Mouse (Mus musculus) E14TG2a.4 (cell line): ENCODE data around the gene Sdr9c7.
A peak's percentile ranks its signal among the peaks of the same experiment; 100 is the strongest.
"Not testable (repeated sequence)": the region's sequence is repeated elsewhere in the genome, so short reads cannot be mapped to it uniquely, and the experiment has no call there.

Experiments
- H3K27me3 ChIP-seq: 2 replicates; pipeline ENCODE4 v1.6.1; 2014; ENCODE audit warnings: low read length, control low read depth; ENCODE audit not compliant: insufficient read depth
- H3K36me3 ChIP-seq: 2 replicates; pipeline ENCODE4 v1.6.1; 2014; ENCODE audit warnings: low read length, control low read depth; ENCODE audit not compliant: insufficient read depth
- H3K4me1 ChIP-seq: replicated peaks from 2 replicates; pipeline ENCODE4 v1.6.1; 2014; ENCODE audit warnings: low read depth, low read length, control low read depth
- H3K4me3 ChIP-seq: replicated peaks from 2 replicates; pipeline ENCODE4 v1.5.1; 2014; ENCODE audit warnings: mild to moderate bottlenecking, low read length
- H3K9me3 ChIP-seq: 2 replicates; pipeline ENCODE4 v1.6.1; 2014; ENCODE audit warnings: low read length, control low read depth
- CTCF ChIP-seq: conservative IDR thresholded peaks from 2 replicates; pipeline ENCODE4 v1.5.1; 2014; ENCODE audit warnings: low read length
- NANOG ChIP-seq: IDR thresholded peaks from 2 replicates; pipeline ENCODE4 v1.6.1; 2014; ENCODE audit warnings: borderline replicate concordance, low read length, mixed read lengths
- POU5F1 ChIP-seq: IDR thresholded peaks from 2 replicates; pipeline ENCODE4 v1.6.1; 2014; ENCODE audit warnings: low read length, borderline replicate concordance

Sdr9c7 gene

GRCm38 (mm10) chr10:127899783-127900182 lies 1.5 kb downstream of the Sdr9c7 start:
- peaks cover 3% of the 10 kb centered on the region; the same call in 1 of the 2 replicates for H3K27me3 ChIP-seq
- H3K36me3 ChIP-seq, result no peaks in the 10 kb centered on the region
- TF ChIP-seq POU5F1 (no peak), CTCF (no peak), NANOG (no peak)
- no peaks in the 10 kb centered on the region for H3K9me3 ChIP-seq
- H3K4me1 ChIP-seq, result peaks cover 74% of the 10 kb centered on the region
- no peak overlapping the region for H3K4me3 ChIP-seq

GRCm38 (mm10) chr10:127901751-127902150 lies 3.4 kb downstream of the Sdr9c7 start:
- H3K36me3 ChIP-seq, result no peaks in the 10 kb centered on the region
- no peak for TF ChIP-seq POU5F1
- no peak for TF ChIP-seq NANOG
- no peak for TF ChIP-seq CTCF
- peaks cover 3% of the 10 kb centered on the region; the same call in 1 of the 2 replicates for H3K27me3 ChIP-seq
- H3K4me3 ChIP-seq, result no peak overlapping the region
- H3K9me3 ChIP-seq, result no peaks in the 10 kb centered on the region
- H3K4me1 ChIP-seq, result peaks cover 79% of the 10 kb centered on the region

- peaks cover 3% of the 10 kb centered on the region; the same call in 1 of the 2 replicates for H3K27me3 ChIP-seq
- TF ChIP-seq NANOG, result no peak
- TF ChIP-seq CTCF, result no peak
- TF ChIP-seq POU5F1, result no peak
- no peaks in the 10 kb centered on the region for H3K9me3 ChIP-seq
- H3K4me1 ChIP-seq, result peaks cover 75% of the 10 kb centered on the region
- no peak overlapping the region for H3K4me3 ChIP-seq
- H3K36me3 ChIP-seq, result no peaks in the 10 kb centered on the region
Observed at GRCm38 (mm10) chr10:127903116-127903515, 4.8 kb downstream of the Sdr9c7 start.

- Histone ChIP-seq H3K9me3 (no peaks in the 10 kb centered on the region), H3K27me3 (0 out of 2 replicates have a peak, but pooled peaks cover 3% of the 10 kb centered on the region), H3K4me3 (0 out of 2 replicates have a peak overlapping the region, but pooled peaks have one; percentile 3), H3K4me1 (peaks cover 75% of the 10 kb centered on the region), H3K36me3 (no peaks in the 10 kb centered on the region)
- TF ChIP-seq CTCF (no peak), NANOG (no peak), POU5F1 (no peak)
Observed at GRCm38 (mm10) chr10:127904718-127905446, 6.6 kb downstream of the Sdr9c7 start.

- Histone ChIP-seq H3K9me3 (no peaks in the 10 kb centered on the region), H3K27me3 (0 out of 2 replicates have a peak, but pooled peaks cover under 1% of the 10 kb centered on the region), H3K4me3 (0 out of 2 replicates have a peak overlapping the region, but pooled peaks have one; percentile 11), H3K36me3 (no peaks in the 10 kb centered on the region), H3K4me1 (peaks cover 67% of the 10 kb centered on the region)
- TF ChIP-seq NANOG (peak; percentile 57; the same call in 1 of the 2 replicates), POU5F1 (no peak)
Observed at GRCm38 (mm10) chr10:127906138-127906537, 7.8 kb downstream of the Sdr9c7 start.

GRCm38 (mm10) chr10:127907386-127907951 lies 9.2 kb downstream of the Sdr9c7 start:
- Histone ChIP-seq H3K27me3 (no peaks in the 10 kb centered on the region), H3K36me3 (no peaks in the 10 kb centered on the region), H3K4me1 (peaks cover 65% of the 10 kb centered on the region), H3K9me3 (no peaks in the 10 kb centered on the region), H3K4me3 (peak overlapping the region; percentile 41)
- peak; percentile 32; the same call in 1 of the 2 replicates for TF ChIP-seq NANOG
- no peak for TF ChIP-seq POU5F1
- TF ChIP-seq CTCF, result no peak

- Histone ChIP-seq H3K27me3 (no peaks in the 10 kb centered on the region), H3K9me3 (peaks cover 17% of the 10 kb centered on the region), H3K4me3 (no peak overlapping the region), H3K36me3 (no peaks in the 10 kb centered on the region), H3K4me1 (0 out of 2 replicates have a peak, but pooled peaks cover 3% of the 10 kb centered on the region)
- TF ChIP-seq NANOG (no peak), POU5F1 (no peak), CTCF (no peak)
Observed at GRCm38 (mm10) chr10:127915578-127915977, 17.3 kb downstream of the Sdr9c7 start.

- H3K9me3 ChIP-seq, result peaks cover 17% of the 10 kb centered on the region
- not testable (repeated sequence) for H3K27me3 ChIP-seq, H3K4me3 ChIP-seq, H3K4me1 ChIP-seq, H3K36me3 ChIP-seq
Observed at GRCm38 (mm10) chr10:127917183-127917582, 18.9 kb downstream of the Sdr9c7 start.
